Mouse (Mus musculus) kidney, adult 9 months (tissue): ENCODE data around the gene Vps8.
A peak's percentile ranks its signal among the peaks of the same experiment; 100 is the strongest.

Experiments used
- DNase-seq: peaks from one replicate; pipeline ENCODE4 v3.0.0; 2022

The Vps8 gene

DNA sequence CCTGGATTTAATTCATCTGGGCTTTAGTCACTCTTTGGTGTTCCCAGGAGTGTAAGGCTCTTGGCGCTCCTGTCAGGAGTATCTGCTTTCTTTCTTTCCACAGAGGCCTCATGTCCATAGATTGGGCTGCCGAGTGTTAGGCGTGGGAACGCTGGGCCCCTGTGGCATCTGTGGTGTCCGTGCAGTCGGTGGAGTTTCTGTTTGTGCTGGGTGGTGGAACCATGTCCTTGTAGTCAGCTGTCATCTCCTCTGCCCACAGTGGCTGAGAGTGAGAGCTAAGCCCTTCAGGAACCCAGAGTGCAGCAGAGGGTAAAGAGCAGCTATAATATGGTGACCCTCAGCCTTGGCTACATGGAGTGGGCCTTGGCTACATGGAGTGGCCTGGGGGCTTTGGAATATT is 140.4 kb downstream of the Vps8 start:
- no peak for DNase-seq

DNA sequence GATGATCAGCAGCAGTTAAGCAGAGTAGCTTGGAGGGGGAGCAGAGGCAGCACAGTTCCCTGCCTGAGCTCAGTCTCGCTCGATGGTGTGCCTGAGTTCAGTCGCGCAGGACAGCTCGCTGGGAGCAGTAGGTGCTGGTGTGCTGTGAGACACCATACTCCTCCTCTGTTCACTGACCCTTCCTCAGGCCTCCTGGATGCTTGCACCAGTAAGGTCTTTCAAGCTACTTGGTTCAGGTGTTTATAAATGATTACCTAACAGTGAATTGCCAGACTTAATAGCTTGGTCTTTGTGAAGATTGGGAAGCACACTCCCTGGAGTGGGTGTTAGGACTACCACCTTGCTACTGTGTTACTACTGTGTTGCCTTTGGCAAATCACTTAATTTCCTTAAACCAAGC is 144.2 kb downstream of the Vps8 start:
- peak; percentile 56 for DNase-seq

DNA sequence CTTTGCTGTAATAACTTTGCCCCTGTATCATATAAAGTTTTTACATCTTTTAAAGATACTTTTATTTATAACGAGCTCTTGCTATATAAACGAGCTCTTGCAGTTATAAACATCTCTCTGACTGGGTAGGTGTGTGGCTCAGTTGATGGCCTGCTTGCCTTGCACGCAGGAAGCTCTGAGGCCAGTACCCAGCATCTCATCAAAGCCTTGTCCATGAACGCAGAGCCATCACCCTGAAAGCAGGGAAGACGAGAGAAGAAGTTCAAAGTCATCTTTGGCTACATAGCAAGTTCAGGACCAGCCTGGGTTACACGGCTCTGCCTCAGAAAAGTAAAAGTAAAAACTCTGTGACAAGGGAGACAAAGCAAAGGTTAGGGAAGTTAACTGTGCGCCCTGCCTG is 147.0 kb downstream of the Vps8 start:
- no peak for DNase-seq

DNA sequence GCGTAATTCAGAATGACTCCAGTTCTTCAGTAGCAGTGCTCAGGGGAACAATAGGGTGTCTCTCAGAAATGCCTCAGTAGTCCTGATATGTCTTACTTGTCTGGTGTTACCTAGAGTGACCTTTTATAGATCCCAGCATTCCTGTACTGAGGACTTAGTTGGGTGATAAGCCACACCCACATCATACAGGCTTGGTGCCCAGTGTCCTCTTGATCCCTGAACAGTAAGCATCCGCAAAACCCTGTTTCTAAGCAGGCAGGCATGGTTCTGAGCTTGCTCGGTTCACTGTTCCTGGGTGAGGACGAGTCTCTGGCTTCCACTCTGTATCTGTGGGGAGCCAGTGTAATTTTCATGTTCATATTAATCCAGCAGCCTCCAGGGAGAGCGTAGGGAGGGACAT is 147.9 kb downstream of the Vps8 start:
- DNase-seq = peak; percentile 70

DNA sequence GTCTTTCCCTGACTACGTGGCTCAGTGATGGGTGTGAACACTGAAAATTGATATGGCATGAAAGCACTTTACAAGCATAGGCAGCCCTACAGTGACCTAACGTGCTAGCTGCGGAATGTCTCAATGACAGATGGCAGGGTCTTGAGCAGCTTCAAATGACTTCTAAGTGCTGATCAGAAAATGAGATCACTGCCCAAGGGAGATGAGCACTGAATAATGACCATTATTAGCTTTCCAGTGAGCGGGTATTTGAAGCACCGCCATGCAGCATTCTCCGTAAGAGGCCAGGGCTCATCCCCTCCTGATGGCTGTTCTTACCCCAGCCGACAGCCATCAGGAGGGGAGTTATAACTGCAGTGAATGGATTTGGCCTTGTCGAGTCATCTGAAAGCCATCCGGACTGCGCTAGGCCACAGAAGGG is 153.1 kb downstream of the Vps8 start:
- no peak for DNase-seq

DNA sequence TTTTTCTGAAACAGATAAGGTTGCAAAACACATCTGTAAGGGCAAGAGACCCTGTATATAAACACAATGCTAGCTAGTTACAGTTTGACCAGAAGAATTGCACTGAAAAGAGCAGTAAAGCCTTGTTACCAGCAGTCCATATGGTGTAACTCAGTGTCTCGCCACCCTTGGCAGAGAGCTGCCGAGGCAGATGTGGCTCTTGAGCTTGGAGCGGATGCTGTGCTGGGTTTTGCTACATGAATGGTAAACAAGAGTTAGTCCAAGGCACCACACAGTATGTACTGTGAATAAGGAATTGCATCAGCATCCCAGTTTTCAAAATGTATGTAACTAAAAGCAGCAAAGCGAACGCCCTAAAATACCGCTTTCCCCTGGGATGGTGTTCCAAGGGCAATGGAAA is 166.2 kb downstream of the Vps8 start:
- DNase-seq = no peak

DNA sequence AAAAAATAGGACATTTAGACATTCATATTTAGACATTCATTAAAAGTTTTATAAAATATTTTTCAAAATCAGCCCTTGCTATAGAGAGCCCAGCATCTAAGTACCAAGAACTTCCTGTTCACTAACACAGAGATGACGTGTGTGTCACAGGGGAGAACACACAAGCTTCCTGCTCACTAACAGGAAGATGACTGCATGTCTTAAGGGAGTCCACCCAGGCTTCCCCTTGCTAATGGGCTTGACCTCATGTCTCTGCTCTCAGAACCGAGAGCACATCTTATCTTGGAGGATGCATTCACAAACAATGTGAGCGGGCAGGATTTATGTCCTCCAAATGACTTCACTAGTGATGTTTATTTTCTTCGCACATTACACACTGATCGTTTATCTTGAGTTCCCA is 167.9 kb downstream of the Vps8 start:
- peak; percentile 62 for DNase-seq

DNA sequence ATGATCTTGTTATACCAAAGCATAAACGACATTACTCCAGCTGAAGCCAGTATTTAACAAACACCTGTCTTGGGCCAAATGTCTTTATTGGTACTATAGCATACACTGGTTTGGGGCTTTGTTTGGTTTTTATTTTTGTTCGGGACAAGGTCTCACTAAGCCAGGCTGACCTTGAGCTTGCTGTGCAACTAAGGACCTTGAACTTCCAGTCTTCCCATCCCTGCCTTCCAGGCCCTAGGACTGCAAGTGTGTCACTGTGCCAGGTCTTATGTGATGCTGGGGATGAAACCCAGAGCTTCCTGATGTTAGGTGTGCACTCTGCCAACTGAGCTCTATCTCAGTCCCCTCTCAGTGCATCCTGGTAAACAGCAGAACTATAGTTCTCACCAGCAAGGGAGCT is 168.6 kb downstream of the Vps8 start:
- DNase-seq = no peak

DNA sequence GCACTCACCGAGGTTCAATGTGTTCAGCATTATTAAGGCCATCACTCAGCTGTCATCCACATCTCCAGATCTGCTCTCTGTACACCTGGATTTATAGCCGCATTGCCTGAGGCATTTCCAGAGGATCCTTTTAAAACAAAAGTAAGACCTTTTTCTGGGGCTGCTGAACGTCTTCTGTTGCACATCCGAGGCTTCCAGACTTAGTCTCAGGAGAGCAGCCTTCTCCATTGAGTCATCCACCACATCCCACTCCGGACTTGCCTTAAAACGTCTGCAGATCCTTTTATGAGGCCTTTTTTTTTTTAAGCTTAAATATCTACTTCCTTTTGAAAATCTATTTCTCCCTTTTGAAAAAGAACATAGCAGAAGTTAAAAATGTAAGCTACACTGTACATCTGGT is 172.6 kb downstream of the Vps8 start:
- DNase-seq = no peak

DNA sequence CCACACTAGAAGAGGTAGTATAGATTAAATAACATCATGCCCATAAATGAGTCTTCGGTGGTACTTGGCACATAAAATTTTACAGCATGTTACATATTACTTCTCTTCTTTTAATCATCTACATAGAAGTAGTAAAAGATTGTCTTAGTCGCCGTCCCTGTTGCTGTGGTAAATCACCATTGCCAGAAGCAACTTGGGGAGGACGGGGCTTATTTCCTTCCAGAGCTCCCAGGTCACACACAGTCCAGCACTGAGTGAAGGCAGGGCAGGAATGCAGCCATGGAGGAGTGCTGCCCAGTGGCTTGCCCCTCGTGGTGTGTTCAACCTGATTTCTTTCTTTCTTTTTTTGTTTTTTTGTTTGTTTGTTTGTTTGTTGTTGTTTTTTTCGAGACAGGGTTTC is 181.4 kb downstream of the Vps8 start:
- DNase-seq = peak; percentile 76

DNA sequence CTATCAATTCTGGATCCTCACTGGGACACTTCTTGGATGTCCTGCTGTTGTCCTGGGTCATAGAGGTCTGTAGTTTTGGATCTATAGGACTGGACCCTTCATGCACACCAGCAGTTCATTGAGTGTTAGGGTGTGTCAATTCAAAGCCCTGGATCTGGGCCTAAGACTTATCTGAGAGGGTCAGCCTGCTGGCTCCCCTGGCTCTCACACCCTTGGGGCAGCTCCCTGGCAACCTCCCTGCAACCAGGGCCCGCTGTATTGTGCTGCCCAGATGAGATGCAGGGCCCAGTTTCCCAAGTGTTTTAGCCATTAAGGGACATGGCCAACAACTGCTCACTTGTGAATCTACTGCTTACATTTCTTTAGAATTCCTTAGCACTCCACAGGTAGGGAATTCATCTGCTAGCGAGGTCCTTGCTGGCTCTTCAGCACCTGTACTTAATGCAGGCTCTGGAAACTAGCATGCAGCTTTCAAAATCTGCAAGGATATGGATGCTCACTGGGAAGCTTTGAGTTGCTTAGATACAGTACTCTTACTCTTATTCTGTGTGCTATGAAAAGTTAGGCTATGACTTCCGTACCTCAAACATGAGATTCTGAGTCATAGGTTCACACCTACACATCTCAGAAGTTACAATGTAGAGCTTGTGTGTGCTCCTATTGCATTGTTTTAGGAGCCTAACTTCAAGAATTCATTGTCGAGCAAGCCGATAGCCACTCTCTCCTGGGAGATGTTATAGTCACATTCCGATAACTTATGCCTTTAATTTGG is 183.5 kb downstream of the Vps8 start:
- DNase-seq = no peak

DNA sequence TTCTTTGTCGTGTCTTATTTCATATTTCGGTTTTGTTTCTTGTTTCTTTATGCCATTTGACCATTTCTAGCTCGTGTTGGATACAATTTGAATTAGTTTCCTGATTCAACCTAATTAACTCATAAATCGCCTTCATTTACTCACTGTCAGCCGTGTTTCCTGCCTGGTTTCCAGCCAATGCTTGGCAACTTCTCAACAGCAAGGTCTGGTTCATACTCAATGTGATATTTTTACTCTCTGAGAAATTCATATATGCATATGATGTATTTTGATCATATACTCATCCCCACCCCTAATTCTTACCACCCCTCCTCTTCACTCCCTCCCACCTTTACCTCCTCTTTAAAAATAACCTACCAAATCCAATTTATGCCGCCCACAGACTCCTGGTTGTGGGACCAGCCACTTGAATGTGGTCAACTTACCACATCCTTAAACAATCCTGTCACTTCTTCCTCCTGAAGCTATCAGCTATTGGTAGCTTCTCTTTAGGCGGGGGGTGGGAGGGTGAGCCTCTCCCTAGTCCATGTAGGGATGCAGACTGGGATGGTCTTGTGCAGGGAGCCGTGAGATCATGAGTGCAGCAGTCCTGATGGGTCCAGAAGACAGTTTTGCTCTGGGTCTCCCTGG is 184.2 kb downstream of the Vps8 start:
- DNase-seq = peak; percentile 30

DNA sequence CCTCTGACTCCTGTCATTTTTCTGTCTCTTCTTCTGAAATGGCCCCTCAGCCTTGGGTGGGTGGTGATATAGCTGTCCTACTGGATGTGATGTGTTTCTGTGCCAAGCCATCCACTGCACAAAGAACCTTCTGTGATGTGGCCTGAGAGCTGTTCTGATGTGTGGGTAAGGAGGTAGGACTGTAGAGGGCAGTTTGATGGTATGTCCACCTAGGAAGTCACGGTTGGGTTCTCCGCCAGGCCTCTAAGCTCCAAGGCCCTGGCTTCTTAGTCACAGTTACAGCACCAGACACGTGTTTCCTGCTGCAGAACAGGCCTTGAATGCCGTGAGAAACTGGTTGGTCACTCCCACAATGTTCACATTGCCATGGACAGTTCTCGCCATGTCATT is 184.7 kb downstream of the Vps8 start:
- DNase-seq = no peak

DNA sequence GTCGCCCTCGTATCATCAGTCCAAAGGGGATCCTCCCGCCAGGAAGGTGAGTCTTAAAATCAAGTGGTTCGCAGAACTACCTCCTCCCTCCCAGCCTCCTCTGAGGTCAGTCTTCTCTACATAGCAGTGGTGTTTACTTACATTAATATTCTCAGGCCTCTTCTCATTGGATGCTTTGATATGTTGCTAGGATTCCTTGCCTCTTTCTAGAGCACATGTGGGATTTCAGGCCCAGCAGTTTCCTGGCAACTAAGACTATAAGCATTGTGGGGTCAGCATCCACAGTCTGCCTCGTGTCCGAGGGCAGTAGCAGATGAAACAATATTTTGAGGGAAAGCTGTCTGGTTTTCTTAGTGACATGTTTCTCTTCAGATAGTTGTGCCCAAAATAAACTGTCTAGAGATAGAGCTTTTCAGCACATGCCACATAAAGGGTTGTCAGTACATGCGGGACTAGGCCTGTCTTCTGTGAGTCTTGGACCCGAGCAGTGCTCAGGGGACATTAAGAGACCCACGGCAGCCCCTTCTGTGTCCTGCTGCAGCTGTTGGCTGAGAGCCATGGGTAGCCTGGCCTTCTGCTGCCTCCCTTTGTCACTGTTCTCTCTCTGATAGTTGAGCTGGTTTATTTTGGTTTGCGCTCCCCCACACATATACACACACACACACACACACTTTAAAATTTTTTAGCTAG is 185.4 kb downstream of the Vps8 start:
- DNase-seq = no peak

DNA sequence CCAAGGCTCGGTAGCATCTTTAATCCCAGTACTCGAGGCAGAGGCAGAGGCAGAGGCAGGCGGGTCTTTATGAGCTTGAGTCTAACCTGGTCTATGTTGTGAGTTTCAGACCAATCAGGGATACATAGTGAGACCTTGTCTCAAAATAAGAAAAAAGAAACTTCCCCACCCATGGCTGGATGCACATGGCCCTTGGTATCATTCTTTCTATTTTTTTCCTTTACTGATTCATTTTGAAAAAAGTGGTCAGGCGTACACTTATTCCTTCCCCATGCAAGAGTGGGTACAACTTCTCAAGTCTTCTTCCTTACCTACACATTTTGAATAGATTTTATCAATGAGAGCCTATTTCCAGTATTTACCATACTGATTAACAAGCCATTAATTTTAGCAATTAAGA is 187.6 kb downstream of the Vps8 start:
- no peak for DNase-seq

DNA sequence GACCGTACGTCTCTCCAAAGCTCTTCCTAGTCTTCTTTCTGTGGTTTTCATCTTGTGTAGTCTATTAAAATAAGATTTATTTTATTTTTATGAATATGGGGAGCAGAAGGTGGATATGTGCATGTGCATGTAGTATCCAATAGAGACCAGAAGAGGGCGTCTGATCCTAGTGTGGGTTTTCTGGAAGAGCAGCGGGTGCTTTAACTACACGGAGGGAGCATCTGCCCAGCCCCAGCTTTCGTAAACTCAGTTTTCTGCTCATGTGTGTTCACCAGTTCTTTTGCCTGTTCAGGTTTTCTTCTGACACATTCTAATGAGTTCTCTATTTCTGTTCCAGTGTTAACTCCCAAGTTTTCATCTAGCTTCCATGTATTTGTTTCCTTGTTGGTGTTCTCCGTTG is 192.9 kb downstream of the Vps8 start:
- peak; percentile 55 for DNase-seq

DNA sequence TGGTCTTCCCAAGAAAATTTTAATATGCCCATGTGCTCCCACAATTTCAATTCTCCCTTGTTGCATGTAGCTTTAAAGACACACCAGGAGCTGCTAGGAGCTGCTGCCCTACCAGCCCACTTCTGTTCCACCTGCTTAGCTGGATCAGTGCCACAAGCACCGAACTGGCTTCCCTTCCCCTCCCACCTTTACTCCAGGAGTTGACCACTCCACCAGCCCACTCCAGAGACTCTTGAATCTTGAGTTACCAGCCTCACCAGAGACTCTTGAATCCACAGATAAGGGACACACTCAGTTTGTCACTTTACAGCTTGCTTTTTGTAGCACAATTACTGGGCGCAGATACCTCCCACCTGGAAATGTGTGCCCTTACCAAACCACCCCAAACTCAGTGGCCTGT is 197.7 kb downstream of the Vps8 start:
- no peak for DNase-seq

DNA sequence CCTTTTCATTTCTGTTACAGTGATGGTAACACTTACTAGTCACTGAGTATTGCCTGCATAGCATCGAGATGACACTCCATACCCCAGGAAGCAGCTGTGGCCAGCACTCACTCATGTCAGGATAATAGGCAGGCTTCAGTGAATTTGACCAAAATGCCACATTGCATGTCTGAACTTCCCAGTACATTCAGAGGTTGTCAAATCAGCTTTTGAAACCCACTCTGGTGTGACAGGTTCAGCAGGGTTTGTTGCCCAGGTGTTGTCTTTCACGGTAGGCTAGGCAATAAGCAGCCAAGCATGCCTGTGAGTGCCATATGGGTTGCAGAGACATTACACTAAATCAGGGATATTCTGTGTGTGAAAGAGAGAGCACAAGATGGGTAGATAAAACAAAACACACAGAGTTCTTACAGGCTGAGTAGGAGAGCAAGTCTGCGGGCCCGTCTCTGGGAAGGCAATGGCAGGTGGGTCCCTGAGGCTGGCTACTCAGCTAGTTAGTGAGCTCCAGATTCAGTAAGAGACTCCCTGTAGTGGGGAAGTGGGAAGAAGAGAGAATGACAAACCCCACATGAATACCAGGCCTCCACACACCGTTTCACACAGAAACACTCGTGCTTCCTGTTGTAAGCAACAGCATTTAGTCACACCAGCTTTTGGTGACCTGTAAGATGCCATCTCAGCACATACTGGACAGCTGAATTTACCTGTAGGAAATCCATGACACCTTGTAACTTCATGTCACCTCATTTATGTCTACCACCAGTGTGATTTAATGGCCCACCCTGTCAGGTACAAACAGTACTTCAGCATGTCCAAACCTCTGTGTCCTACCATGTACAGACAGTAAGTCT is 203.1 kb downstream of the Vps8 start:
- DNase-seq = no peak

DNA sequence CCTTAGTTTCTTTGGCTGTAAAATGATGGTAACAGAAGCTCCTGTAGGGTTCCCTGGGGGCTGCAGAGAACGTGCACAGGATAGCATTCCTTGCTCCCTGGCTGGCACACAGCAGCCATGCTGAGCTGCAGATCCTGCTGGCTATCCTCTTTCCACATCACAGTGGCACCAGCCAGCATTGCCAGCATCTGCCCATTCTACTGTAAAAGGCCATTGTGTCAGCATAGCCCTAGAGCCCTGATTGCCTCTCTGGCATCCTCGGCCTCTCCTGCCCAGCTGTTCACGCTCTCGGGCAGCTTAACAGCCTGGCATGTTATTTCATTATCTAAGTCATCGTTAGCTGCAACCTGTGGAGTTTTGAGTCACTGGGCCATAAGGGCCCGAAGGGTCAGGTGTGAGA is 204.3 kb downstream of the Vps8 start:
- DNase-seq = no peak

DNA sequence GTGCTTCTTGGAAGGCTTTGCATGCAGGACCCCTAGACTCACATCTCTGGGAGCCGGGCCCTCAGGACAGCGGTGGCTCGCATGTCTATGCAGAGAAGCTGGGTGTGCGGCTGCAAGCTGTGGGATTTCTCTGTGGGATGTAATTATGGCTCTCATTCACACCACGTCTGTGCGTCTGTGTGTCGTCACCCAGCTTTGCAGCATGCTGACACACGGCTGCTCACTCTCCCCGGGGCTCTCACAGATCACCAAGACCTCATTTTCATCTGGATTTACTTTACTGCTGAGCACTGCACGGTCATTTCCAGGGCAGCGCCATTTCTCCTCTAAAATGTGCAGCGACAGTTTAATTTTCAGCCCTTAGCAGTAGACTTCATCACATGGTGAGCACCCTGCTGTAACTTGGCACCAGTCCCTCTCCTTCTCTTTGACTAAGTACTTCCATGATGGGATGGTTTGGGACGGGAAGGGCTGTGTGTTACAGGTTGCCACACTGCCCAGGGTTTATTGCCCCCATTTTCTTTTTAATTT is 205.2 kb downstream of the Vps8 start:
- DNase-seq = no peak

DNA sequence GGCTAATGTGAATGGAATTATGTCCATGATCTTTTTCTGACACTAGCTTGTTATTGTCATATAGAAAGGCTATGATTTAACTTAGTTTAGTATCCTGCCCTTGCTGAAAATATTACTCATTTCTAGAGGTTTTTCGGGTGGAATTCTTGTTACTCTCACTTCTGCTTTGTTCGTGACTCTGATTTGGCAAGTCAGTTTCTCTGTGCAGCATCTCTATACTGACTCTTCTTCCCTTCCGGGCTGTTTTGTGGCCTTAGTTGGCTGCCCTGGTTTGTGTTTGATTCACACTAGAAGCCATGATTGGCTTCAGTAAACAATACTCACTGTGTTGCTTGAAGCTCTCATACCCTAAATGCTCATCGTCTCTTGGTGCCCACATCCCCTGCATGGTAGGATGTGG is 207.7 kb downstream of the Vps8 start:
- DNase-seq = no peak

DNA sequence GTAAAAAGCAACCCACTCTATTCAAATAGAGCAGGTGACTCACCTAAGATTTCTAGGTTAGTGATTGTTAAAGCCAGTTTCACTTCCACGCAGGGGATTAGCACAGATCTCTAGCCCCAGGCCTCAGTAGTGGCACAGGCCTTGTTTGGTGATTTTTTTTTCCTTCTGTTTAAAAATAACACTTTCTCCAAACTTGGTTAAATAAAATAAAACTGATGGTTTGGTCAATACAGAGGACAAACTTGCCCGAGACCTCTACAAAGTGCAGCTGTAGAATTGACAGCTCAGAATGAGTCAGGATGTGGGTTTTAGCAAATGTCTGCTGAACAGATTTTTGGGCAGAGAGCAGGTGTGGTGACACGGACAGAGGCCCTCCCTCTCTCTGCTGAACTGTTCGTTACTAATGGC is 208.9 kb downstream of the Vps8 start:
- DNase-seq = no peak

DNA sequence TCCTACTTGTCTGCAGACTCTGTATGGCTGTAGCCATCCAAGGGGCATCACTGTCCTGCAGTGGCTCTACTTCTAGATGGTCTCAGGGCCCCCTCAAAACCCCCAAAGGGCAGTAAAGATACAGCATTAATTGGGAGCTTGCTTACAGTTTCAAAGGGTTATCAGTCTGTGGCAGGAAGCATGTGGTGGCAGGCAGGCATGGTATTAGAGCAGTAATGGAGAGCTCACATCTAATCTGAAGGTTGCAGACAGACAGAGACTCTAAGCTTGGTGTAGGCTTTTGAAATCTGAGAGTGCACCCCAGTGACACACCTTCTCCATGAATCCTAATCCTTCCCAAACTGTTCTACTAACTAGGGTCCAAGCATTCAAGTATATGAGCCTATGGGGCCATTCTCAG is 211.5 kb downstream of the Vps8 start:
- no peak for DNase-seq
